Comparison of ENCODE assay signal across 8 mouse cellular contexts in genomic region chr14:106500344-106501135, GRCm38 (mm10).
A peak's percentile ranks its signal among the peaks of the same experiment; 100 is the strongest.
DNase-seq lines count a peak whose midpoint lies in the region; ATAC-seq and TF ChIP-seq lines count a peak whose summit lies in the region.

No protein-coding gene starts in this region.

- H3K79me2 ChIP-seq in heart, adult 2 months (replicated peaks; ENCODE audit: control insufficient read depth, insufficient read depth, low read length), result no peaks in the 10 kb centered on the region

- peak; percentile 10 for DNase-seq in adrenal gland, postnatal 10 days
- DNase-seq in adrenal gland, postnatal 4 days (ENCODE audit: low spot score in 2 of 2), result no peak
- DNase-seq in testis, postnatal 14 days (ENCODE audit: low spot score), result no peak
- peak in 1 of 2 experiments; percentile 5 for DNase-seq in heart, adult 2 months
- DNase-seq in layer of hippocampus, adult 9-10 months (ENCODE audit: low spot score), result peak; percentile 58
- DNase-seq in urinary bladder, postnatal 4 days (ENCODE audit: low spot score in 2 of 2), result no peak

- H3K9ac ChIP-seq in heart, adult 2 months (ENCODE audit: low read depth, low read length), result no peak overlapping the region
- peak overlapping the region; percentile 46 for H3K9ac ChIP-seq in midbrain, embryonic 16.5 days (ENCODE audit: low read depth, low read length)

- WGBS in heart, adult 2 months, result 35% methylated on average over 19 of the region's 19 CpGs
- 30% methylated on average over 19 of the region's 19 CpGs for WGBS in midbrain, embryonic 16.5 days

- no peaks in the 10 kb centered on the region for H3K9me3 ChIP-seq in midbrain, embryonic 16.5 days (replicated peaks; ENCODE audit: control insufficient read depth, low read length, poor library complexity, severe bottlenecking)

- intact Hi-C loops in heart, adult 2 months (cut with DNase I), result loop anchor here (1.0 kb wide), 1 partner anchor 61 kb away; no protein-coding TSS in a partner anchor

- ATAC-seq in midbrain, embryonic 16.5 days, result peak; percentile 70

- no peaks in the 10 kb centered on the region for H3K36me3 ChIP-seq in testis, adult 2 months (ENCODE audit: control insufficient read depth, insufficient read depth, low read length)
- H3K36me3 ChIP-seq in heart, adult 2 months (ENCODE audit: control insufficient read depth, insufficient read depth, low read length), result no peaks in the 10 kb centered on the region
- no peaks in the 10 kb centered on the region for H3K36me3 ChIP-seq in midbrain, embryonic 16.5 days (ENCODE audit: control insufficient read depth, insufficient read depth, low read length)

- no peak for TF ChIP-seq CTCF in testis, adult 2 months (IDR thresholded peaks at IDR 0.05; ENCODE audit: control insufficient read depth, insufficient read depth, insufficient replicate concordance, low read depth, low read length)
- peak; percentile 91 for TF ChIP-seq CTCF in heart, adult 2 months (IDR thresholded peaks at IDR 0.05)

- H3K27ac ChIP-seq in testis, adult 2 months (ENCODE audit: control insufficient read depth, insufficient read depth, low read depth, low read length), result no peak overlapping the region
- H3K27ac ChIP-seq in heart, adult 2 months, result no peak overlapping the region
- H3K27ac ChIP-seq in midbrain, embryonic 16.5 days (ENCODE audit: low read length), result no peak overlapping the region

- peak overlapping the region; percentile 14 for H3K4me3 ChIP-seq in testis, adult 2 months (ENCODE audit: control insufficient read depth, low read depth, low read length)
- H3K4me3 ChIP-seq in heart, adult 2 months, result no peak overlapping the region
- peak overlapping the region; percentile 24; the same call in 1 of the 2 replicates for H3K4me3 ChIP-seq in midbrain, embryonic 16.5 days (ENCODE audit: low read depth, low read length)

- no peaks in the 10 kb centered on the region for H3K4me1 ChIP-seq in testis, adult 2 months (ENCODE audit: control insufficient read depth, insufficient read depth, low read length)
- H3K4me1 ChIP-seq in heart, adult 2 months (ENCODE audit: control insufficient read depth, insufficient read depth, low read length), result no peaks in the 10 kb centered on the region
- 0 out of 2 replicates have a peak, but pooled peaks cover 2% of the 10 kb centered on the region for H3K4me1 ChIP-seq in midbrain, embryonic 16.5 days (ENCODE audit: control insufficient read depth, insufficient read depth, low read length)

- peak overlapping the region; percentile 55 for H3K4me2 ChIP-seq in midbrain, embryonic 16.5 days (ENCODE audit: low read length)

- H3K27me3 ChIP-seq in testis, adult 2 months (ENCODE audit: control insufficient read depth, insufficient read depth, low read length), result no peaks in the 10 kb centered on the region
- H3K27me3 ChIP-seq in heart, adult 2 months (ENCODE audit: control insufficient read depth, insufficient read depth, low read length), result no peaks in the 10 kb centered on the region
- H3K27me3 ChIP-seq in midbrain, embryonic 16.5 days (ENCODE audit: control insufficient read depth, insufficient read depth, low read depth, low read length), result no peaks in the 10 kb centered on the region; the same call in 1 of the 2 replicates

- no peak for TF ChIP-seq EP300 in heart, adult 2 months (IDR thresholded peaks at IDR 0.05; ENCODE audit: insufficient read depth, low read depth, low read length)

- TF ChIP-seq POLR2A in testis, adult 2 months (IDR thresholded peaks at IDR 0.05; ENCODE audit: control insufficient read depth, low read depth, low read length), result no peak
- TF ChIP-seq POLR2A in heart, adult 2 months (IDR thresholded peaks at IDR 0.05; ENCODE audit: insufficient read depth, low read depth, low read length), result no peak

Comparison
In these comparisons a context has a peak if more than half of its experiments do, and no peak if none do; other contexts are left out.
1. DNase-seq: peak in adrenal gland, postnatal 10 days (single experiment) and layer of hippocampus, adult 9-10 months (single experiment); none in adrenal gland, postnatal 4 days (0 of 2), testis, postnatal 14 days (single experiment) and urinary bladder, postnatal 4 days (0 of 2).